Mouse (Mus musculus) cerebellum, adult 11-12 months (tissue): ENCODE results near the gene Ddhd1.

Experiments used
- DNase-seq: peaks from one replicate; pipeline ENCODE4 v3.0.0; 2022

Gene Ddhd1

GRCm38 (mm10) chr14:45657641-45658611 lies at the start of gene Ddhd1:
Gene Ddhd1, minus strand, starts transcription at chr14:45658143.
- peak; percentile 89 for DNase-seq

- no peak for DNase-seq
Observed at GRCm38 (mm10) chr14:45707176-45707910, 49.4 kb upstream of the Ddhd1 start.

- DNase-seq, result no peak
Observed at GRCm38 (mm10) chr14:45700031-45700572, 42.2 kb upstream of the Ddhd1 start.

GRCm38 (mm10) chr14:45698867-45699266 lies 40.9 kb upstream of the Ddhd1 start:
- no peak for DNase-seq

- DNase-seq, result no peak
Observed at GRCm38 (mm10) chr14:45696098-45696497, 38.2 kb upstream of the Ddhd1 start.

GRCm38 (mm10) chr14:45693891-45694290 lies 35.9 kb upstream of the Ddhd1 start:
- DNase-seq, result no peak

- DNase-seq, result peak; percentile 42
Observed at GRCm38 (mm10) chr14:45690520-45691246, 32.7 kb upstream of the Ddhd1 start.

- no peak for DNase-seq
Observed at GRCm38 (mm10) chr14:45685313-45685712, 27.4 kb upstream of the Ddhd1 start.

GRCm38 (mm10) chr14:45676722-45677121 lies 18.8 kb upstream of the Ddhd1 start:
- no peak for DNase-seq

GRCm38 (mm10) chr14:45668325-45668724 lies 10.4 kb upstream of the Ddhd1 start:
- DNase-seq, result no peak

- DNase-seq, result no peak
Observed at GRCm38 (mm10) chr14:45667231-45667630, 9.3 kb upstream of the Ddhd1 start.

- no peak for DNase-seq
Observed at GRCm38 (mm10) chr14:45661575-45661974, 3.6 kb upstream of the Ddhd1 start.

- DNase-seq, result no peak
Observed at GRCm38 (mm10) chr14:45660315-45660714, 2.4 kb upstream of the Ddhd1 start.

- peak; percentile 66 for DNase-seq
Observed at GRCm38 (mm10) chr14:45656831-45657640, 907 bp downstream of the Ddhd1 start.

GRCm38 (mm10) chr14:45654876-45655416 lies 3.0 kb downstream of the Ddhd1 start:
- no peak for DNase-seq

- DNase-seq, result no peak
Observed at GRCm38 (mm10) chr14:45653756-45654155, 4.2 kb downstream of the Ddhd1 start.

- DNase-seq, result no peak
Observed at GRCm38 (mm10) chr14:45648999-45649818, 8.7 kb downstream of the Ddhd1 start.

GRCm38 (mm10) chr14:45648144-45648543 lies 9.8 kb downstream of the Ddhd1 start:
- no peak for DNase-seq

GRCm38 (mm10) chr14:45647632-45648031 lies 10.3 kb downstream of the Ddhd1 start:
- DNase-seq, result no peak

- DNase-seq, result no peak
Observed at GRCm38 (mm10) chr14:45647175-45647574, 10.8 kb downstream of the Ddhd1 start.

- DNase-seq, result no peak
Observed at GRCm38 (mm10) chr14:45644786-45645185, 13.2 kb downstream of the Ddhd1 start.
